Mouse (Mus musculus) gastrocnemius, postnatal 25 days (tissue): ENCODE results near the gene Prss35. TPM values are rescaled to one million over a fixed set of nuclear protein-coding genes. Genes with fewer than 3 reads are reported as not detected.

Experiments used
- DNase-seq: peaks from one replicate; pipeline ENCODE4 v3.0.0; 2022
- long read RNA-seq, 2 experiments: library from polyadenylated mRNA; stranded (forward); transcript quantifications; one replicate each; pipeline ENCODE4 v2.0.0; 2021
- total RNA-seq, 2 experiments: library from RNA; stranded (reverse); gene quantifications; 1 replicate in 1 of 2; 2 replicates in 1 of 2; pipeline ENCODE4 v1.2.3; 2021

Prss35 gene
- under 1 TPM in 1 of 2 experiments, not detected in 1; 0.28 TPM for total RNA-seq
- long read RNA-seq, experiment 1 = 0 reads
- long read RNA-seq, experiment 2 = 0 reads

DNA sequence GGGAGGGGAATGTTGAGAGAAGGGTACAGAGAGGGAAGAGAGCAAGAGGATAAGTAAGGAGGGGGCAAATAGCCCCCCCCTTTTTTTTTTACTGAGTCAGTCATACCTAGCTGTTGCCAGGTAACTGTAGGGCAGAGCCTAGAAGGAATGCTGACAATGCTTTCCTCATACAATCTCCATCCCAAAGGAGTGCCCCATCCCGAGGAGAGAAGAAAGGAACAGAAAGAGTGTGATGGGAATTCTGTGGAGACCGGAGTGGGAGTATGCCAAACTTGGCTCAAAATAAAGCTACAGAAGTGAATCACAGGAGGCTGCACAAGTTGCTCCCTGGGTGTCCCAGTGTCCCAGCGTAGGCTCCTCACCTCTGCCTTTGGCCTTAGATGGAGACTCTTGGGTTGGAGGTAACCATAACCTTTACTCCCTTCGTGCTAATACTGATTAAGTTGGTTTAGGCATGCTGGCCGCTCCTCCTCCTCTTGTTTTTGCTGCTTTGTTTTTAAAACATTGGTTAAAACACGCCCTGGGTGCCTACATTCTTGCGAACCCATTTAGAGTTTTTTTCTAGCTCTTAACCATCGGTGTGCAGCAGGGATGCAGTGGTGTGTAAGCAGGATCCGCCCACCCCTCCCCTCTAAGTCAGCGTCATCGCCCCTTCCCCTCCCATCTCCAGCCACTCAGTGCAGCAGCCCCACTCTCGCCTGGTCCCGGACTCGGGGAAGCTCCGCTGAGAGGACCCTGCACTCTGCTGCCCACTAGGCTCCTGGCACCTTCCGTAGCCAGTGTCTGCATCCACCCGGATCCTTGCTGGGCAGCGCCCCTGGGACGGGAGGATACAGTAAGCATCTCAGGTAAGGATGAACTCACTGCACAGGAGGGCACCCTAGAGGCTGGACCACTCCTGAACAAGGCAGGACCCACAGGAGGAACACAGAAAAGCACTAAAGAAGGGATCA is at the start of gene Prss35:
TSS of gene Prss35 (plus strand) at position 691 of the 953 bp plus-strand sequence.
- DNase-seq = peak; percentile 12

DNA sequence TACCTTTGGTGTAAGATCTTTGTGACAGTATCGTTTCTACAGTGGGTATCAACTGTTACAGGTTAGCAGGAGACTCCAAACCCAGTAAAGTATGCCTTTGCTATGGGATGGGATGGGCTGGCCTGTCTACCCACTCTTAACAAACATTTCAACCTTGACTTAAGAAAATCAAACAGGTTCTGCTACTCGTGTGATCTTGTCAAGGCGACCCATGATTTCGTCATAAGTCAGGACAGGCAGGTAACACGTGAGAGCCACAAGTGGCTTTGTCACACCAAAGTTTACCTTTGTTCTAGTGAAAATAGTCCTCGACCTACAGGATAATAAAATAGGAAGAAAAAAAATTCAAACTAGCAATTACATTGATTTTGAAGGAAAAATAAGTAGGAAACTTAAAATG is 49.5 kb upstream of the Prss35 start:
- DNase-seq = no peak

DNA sequence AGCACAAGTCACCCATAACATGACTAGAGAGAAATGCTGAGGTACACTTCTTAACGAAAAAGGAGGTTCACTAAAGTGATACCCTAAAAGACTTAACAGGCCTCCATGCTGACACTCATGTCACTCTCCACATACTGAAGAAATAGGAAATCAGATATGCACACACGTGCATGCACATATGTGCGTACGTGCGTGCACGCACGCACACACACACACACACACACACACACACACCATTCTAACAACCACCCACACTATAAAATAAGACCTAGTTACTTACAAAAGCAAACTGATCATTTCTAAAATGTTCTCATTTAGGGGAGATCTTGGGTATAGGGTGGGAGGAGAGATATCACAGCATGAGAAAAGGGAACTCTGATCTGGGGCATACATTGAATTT is 48.8 kb upstream of the Prss35 start:
- no peak for DNase-seq

DNA sequence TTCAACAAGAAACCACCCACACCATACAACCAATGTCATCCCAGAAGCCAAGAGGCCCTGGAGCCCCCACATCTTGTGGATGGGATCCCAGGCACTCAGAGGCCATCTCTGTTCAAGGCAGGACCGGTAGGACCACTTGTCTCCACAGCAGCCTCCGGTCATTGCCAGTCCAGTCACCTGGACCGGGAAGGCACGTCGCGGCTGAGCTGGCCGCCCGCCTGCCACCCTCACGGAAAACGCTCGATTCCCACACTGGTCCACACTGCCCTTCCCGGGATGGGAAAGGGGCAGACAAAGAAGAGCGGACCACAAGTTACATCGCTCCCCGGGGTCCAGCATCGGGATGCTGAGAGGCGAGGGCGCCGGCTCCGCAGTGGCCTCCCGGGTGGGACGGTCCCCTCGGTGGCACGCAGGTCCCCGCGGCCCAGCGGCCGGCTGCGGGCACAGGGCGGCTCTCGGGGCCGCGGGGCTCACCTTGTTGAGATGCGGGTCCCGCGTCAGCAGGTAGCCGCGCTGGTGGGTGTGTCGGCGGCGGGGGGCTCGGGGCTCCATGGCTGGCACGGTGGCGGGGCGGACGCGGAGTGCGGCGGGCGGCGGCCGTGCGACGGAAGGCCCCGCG is 48.1 kb upstream of the Prss35 start:
- peak; percentile 15 for DNase-seq

- peak; percentile 48 for DNase-seq
Observed at GRCm38 (mm10) chr9:86695818-86696261, 47.6 kb upstream of the Prss35 start, which contains the start of gene Me1. Gene Me1 (minus strand): TSS chr9:86695953.

DNA sequence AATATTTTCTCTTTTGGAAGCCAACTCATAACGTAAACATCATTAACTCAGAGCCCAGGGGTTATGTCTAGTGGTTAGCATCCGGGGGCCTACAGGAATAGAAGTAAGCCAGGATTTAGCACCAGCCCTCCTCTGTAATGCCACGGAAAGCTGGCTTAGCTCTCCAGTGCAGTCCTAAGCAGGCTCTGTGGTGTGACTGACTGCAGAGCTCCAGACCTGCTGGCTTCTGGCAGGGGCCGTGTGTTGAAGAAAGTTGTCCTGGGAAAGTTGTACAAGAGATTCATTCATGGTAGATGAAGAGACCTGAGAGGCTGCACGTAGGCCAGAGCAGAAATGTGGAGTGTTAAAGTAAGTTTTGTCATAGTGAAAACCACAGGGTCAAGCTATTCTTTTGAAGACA is 42.2 kb upstream of the Prss35 start:
- DNase-seq = no peak

GRCm38 (mm10) chr9:86701844-86702243 is 41.6 kb upstream of the Prss35 start:
- DNase-seq = no peak

- no peak for DNase-seq
Observed at GRCm38 (mm10) chr9:86707431-86707830, 36.0 kb upstream of the Prss35 start.

DNA sequence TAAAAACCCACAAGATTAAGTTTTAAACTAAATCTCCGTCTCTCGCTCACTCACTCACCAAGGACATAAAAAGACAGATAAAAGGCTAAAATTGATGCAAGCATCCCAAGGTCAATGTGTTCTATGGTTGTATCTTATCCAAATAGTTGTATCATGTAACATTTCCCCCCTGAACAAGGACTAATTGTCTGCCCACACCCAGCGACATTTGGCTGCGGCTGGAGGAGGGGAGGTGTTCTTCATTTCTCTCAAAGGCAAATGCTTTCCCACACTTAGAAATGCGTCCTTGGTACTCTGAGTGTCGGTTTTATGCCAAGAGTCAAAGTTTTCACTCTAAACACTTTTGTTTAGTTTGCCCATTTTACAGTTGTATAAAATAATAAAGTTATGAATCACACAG is 34.5 kb upstream of the Prss35 start:
- DNase-seq = no peak

DNA sequence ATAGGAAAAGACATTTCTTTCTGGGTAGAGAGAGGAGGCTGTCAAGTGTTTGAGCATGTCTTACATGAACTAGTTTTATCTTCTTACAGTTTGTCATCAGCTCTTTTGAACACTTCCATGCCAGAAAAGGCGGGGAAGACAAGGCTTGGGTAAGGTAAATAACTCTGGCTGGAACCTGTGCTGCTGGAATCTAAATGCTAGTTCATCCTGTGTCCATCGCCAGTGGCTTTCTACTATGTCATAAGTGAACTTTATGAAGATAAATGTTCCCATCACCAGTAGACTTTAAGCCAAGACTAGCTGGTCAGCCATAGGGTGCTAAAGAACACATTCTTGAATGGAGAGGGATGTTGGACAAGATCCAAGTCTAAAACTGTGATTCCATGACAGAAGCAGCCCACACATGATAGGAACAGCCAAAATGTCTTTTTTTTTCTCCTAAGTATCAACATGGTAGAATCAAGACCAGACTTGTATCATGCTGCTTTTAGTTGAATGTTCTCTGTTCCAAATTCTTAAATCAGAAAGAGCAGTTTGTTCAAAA is 33.3 kb upstream of the Prss35 start:
- DNase-seq = no peak

DNA sequence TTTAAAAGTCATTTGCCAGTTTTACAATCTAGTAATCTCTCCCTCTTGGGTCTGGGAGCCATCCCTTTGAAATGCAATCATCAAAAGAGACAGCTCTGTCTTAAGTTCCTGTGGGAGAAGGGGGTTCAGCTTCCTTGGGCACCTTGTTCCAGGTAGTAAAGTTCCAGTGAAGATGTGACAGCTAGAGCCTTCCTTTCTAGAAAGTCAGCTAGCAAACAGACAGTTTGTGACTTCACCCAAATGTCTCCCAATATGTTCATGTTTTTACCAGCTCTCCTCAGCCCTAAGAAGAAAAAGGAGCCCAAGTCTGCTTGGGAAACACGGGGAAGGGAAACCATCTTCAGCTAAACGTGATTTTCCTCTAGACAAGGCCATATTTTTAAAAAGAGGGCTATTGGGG is 30.8 kb upstream of the Prss35 start:
- no peak for DNase-seq

DNA sequence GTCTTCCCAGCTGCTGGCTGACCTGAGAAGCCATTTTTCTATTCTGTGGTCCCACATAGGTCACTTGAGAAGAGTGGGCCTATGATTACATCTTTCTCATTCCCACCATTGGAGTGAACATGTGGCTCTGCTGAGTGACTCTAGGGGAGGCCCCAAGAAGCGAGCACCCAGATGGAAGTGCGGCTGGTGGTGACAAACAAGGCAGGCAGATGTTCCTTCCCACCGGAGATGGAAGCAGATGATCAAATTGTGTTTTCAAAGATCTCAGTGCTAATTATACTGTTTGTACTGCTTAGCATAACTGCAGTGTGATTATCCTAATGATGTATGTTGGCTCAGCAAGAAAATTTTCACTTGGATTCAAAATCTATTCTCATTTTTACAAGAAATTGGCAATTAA is 29.4 kb upstream of the Prss35 start:
- DNase-seq = no peak

- DNase-seq = no peak
Observed at GRCm38 (mm10) chr9:86716540-86716939, 26.9 kb upstream of the Prss35 start.

DNA sequence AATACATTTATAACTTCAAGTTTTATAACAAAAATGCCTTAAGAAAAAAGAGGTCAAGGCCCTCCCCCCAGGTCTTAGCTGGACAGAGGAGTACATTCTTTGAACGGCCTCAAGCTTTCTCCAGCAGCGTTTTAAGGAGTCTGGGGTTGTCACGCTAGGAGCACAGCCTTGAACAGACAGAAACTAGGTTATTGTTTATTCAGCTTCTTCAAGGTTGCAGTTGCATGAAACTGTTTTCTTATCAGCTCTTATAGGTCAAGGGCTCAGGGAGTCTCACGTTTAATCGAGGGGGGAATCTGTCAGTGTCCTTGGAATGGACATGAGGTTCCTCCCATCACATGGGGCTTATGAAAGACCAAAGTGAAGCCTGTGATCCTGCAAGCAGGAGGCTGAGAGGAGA is 26.3 kb upstream of the Prss35 start:
- no peak for DNase-seq

DNA sequence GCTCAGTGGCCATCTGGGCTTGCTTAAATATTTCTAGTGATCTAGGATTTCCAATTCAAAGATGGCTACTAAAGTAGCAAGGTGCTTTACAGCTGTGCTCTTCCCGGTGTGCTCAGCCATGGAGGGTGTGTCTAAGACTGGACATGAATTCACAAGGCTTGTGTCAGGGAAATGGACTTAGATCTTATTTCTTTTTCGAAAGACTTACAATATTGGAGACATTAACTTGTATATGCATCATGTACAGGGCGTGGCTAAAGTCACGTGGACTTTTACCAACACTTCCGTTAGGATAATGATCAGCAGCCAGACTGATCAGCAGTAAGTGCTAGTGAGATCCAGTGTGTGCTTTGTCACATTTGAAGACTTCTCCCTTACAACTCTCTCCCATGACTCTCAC is 23.2 kb upstream of the Prss35 start:
- DNase-seq = no peak

DNA sequence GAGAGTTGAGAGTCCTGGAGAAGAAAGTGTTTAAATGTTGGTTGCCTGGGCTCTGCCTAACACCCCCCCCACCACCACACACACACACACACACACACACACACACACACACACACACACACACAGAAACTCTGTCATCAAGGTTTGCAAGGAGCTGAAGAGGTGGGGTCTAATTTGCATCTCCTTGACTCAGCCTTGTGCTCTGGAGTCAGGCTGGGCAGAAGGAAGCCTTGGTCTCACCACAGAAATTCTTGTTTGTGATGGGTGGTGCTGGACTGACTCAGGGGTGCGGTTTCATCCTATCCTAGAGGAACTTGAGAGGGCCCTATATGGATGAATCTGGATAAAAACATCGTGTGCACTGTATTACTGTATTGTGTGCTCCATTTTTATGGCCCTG is 22.7 kb upstream of the Prss35 start:
- no peak for DNase-seq

DNA sequence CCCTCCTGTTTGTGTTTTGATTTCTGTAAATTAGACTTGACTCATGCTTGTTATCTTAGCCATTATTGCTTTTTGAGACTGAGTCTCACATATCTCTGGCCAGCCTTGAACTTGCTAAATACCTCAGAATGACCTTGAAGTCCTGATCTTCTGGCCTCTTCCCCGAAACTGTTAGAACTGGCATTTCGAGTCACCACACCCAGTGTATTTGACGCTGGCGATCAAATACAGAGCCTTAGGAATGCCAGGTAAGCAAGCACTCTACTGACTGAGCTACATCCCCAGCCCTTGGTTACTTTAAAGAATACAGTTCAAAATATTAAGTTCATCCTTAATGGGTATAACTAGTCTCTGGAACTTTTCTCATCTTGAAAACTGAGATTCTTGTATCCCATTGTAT is 18.4 kb upstream of the Prss35 start:
- DNase-seq = no peak

DNA sequence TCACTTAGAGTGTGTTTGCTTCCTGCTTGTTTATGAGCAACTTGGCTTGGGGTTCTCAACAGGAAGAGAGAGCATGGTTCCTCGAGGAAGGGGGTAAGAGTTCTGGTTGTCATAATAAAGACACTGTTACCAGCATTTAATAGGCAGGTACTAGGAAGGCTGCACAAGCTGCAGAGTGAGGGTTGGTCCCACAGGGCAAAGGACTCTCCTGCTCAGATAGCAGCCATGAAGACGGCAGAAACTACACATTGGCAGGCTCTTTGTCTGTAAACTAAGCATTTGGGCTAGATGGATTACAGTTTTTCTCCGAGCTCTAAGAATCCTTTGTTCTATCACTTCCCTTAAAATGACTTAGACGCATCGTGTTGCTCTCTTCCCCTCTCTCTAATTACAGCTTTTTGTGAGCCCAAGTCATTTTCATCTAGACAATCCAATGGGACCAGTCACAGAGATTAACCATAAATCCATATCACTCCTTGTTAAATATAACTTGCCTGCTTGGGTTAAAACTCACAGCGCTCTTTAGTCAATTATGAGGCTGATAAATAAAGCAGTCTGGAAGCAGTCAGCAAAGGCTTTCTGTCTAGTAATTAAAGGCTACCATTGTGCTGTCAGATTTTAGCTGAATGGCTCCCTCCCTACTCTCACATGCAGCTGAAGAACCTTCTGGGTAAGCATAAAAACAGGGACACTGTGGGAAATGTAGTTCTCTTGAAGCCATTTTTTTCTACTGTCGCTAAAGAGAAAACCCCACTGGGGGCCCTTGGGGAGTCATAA is 17.7 kb upstream of the Prss35 start:
- no peak for DNase-seq

DNA sequence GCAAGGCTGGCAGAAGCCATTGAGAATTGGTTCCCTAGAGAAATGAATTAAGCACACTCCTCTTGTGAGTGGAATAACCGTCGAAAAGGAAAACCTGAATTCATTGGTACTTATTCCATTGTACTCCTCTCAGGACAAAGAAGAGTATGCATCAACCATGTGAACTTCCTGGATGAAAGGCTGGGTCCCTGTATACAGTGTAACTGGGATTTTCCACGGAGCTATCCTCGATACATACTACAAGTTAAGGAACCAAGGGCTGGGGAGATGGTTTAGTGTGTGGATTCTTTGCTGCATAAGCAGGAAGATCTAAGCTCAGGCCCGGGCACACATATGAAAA is 17.1 kb upstream of the Prss35 start:
- no peak for DNase-seq

GRCm38 (mm10) chr9:86728214-86728814 is 15.1 kb upstream of the Prss35 start:
- no peak for DNase-seq

GRCm38 (mm10) chr9:86729084-86729483 is 14.4 kb upstream of the Prss35 start:
- no peak for DNase-seq

- no peak for DNase-seq
Observed at GRCm38 (mm10) chr9:86729811-86730210, 13.6 kb upstream of the Prss35 start.
